ENCODE assay signal across 13 mouse cellular contexts in genomic region chr7:118275265-118275664, GRCm38 (mm10). TPM values are rescaled to one million over a fixed set of nuclear protein-coding genes. Genes with fewer than 3 reads are reported as not detected.
DNase-seq lines count a peak whose midpoint lies in the region; ATAC-seq lines count a peak whose summit lies in the region.
"Had no signal": no experiment of that assay in that cellular context is flagged by ENCODE, and none has a peak within 500 bp of the region (broad histone marks: within the 10 kb centered on the region; RNA-seq: fewer than 3 reads in every experiment).

No protein-coding gene starts in this region.

- H3K4me3 ChIP-seq in liver, embryonic 11.5 days (ENCODE audit: low read depth, low read length), result no peak overlapping the region
- H3K4me3 ChIP-seq: limb, embryonic 15.5 days; neural tube, embryonic 13.5 days had no signal

- H3K4me2 ChIP-seq in liver, embryonic 11.5 days, result no peak overlapping the region
- H3K4me2 ChIP-seq: limb, embryonic 15.5 days; midbrain, embryonic 11.5 days; neural tube, embryonic 13.5 days had no signal

- 61% methylated on average over 6 of the region's 6 CpGs for WGBS in liver, embryonic 11.5 days

- H3K36me3 ChIP-seq in liver, embryonic 11.5 days (ENCODE audit: control insufficient read depth, insufficient read depth, low read length), result no peaks in the 10 kb centered on the region
- H3K36me3 ChIP-seq: limb, embryonic 15.5 days; neural tube, embryonic 13.5 days had no signal

- no peak overlapping the region for H3K27ac ChIP-seq in liver, embryonic 11.5 days (ENCODE audit: low read depth, low read length)
- H3K27ac ChIP-seq: limb, embryonic 15.5 days; neural tube, embryonic 13.5 days had no signal

- no peak overlapping the region for H3K9ac ChIP-seq in liver, embryonic 11.5 days (ENCODE audit: low read depth, low read length)
- H3K9ac ChIP-seq: limb, embryonic 15.5 days; neural tube, embryonic 13.5 days had no signal

- peak; percentile 47 for ATAC-seq in liver, embryonic 11.5 days (replicated peaks; ENCODE audit: low FRiP score)
- peak; percentile 50 for ATAC-seq in activated CD4-positive, CD25-positive, alpha-beta regulatory T cell, adult 4 months
- peak; percentile 66 for ATAC-seq in megakaryocyte progenitor cell, adult 5-6 weeks (replicated peaks; ENCODE audit: poor library complexity)
- no peak for ATAC-seq in frontal cortex, adult (ENCODE audit: low TSS enrichment)

- no peak for DNase-seq in liver, embryonic 11.5 days (ENCODE audit: low spot score)
- no peak for DNase-seq in liver
- DNase-seq in thymus, postnatal 36 days, result peak; percentile 58 to 66
- DNase-seq in adrenal gland, adult 2 months, result no peak
- no peak for DNase-seq in ovary, adult 18-20 months (ENCODE audit: low spot score)
- DNase-seq: adrenal gland, postnatal 10 days; kidney, adult 18-20 months had no signal

- H3K4me1 ChIP-seq in liver, embryonic 11.5 days (replicated peaks; ENCODE audit: control insufficient read depth, insufficient read depth, low read length), result no peaks in the 10 kb centered on the region
- H3K4me1 ChIP-seq: neural tube, embryonic 13.5 days had no signal

- H3K27me3 ChIP-seq in liver, embryonic 11.5 days (replicated peaks; ENCODE audit: control insufficient read depth, insufficient read depth, low read length), result no peaks in the 10 kb centered on the region
- H3K27me3 ChIP-seq: limb, embryonic 15.5 days had no signal

- H3K9me3 ChIP-seq in liver, embryonic 11.5 days (ENCODE audit: control insufficient read depth, low read length), result no peaks in the 10 kb centered on the region
- H3K9me3 ChIP-seq: limb, embryonic 15.5 days; neural tube, embryonic 13.5 days had no signal

RNA-seq across cellular contexts. Expression of gene Smg1, which starts 31.8 kb away (rescaled TPM):
- polyA plus RNA-seq in liver, embryonic 11.5 days (2014; fragmentation: Nextera tagmentation; extraction: Ambion mirVana), result 14.2 and 14.9 TPM in 2 replicates
- 10 to 100 TPM; 24.8 to 30.0 TPM for polyA plus RNA-seq in activated CD4-positive, CD25-positive, alpha-beta regulatory T cell, adult 4 months (2017; shearing (Covaris generic))
- total RNA-seq in megakaryocyte progenitor cell, adult 5-6 weeks (2015), result 46.1 and 59.4 TPM in 2 replicates
- 36.5 and 48.0 TPM in 2 replicates for total RNA-seq in megakaryocyte progenitor cell, adult 5-6 weeks (2017)
- 10 to 100 TPM; 29.9 to 44.5 TPM for total RNA-seq in adrenal gland, adult 2 months (2021)
- polyA plus RNA-seq in adrenal gland, adult 2 months (2012; rRNA removed), result 38.4 and 39.7 TPM in 2 replicates

Comparison
In these comparisons a context has a peak if more than half of its experiments do, and no peak if none do; other contexts are left out.
1. DNase-seq: peak in thymus, postnatal 36 days (2 of 2); none in liver, embryonic 11.5 days (single experiment), liver (single experiment), adrenal gland, adult 2 months (single experiment) and ovary, adult 18-20 months (single experiment).